Mouse (Mus musculus) frontal cortex, postnatal 25 days (tissue): ENCODE measurements at regions not wholly inside any gene's neighbourhood (a gene's known extent, or its start where the extent isn't known, plus 50 kb on each side); places are given as distances from the start of the nearest gene placed in this dataset.

Experiments
- DNase-seq, 2 experiments: peaks; one replicate each; pipeline ENCODE4 v3.0.0; 2022; ENCODE audit warnings: low spot score in 2 of 2

DNA sequence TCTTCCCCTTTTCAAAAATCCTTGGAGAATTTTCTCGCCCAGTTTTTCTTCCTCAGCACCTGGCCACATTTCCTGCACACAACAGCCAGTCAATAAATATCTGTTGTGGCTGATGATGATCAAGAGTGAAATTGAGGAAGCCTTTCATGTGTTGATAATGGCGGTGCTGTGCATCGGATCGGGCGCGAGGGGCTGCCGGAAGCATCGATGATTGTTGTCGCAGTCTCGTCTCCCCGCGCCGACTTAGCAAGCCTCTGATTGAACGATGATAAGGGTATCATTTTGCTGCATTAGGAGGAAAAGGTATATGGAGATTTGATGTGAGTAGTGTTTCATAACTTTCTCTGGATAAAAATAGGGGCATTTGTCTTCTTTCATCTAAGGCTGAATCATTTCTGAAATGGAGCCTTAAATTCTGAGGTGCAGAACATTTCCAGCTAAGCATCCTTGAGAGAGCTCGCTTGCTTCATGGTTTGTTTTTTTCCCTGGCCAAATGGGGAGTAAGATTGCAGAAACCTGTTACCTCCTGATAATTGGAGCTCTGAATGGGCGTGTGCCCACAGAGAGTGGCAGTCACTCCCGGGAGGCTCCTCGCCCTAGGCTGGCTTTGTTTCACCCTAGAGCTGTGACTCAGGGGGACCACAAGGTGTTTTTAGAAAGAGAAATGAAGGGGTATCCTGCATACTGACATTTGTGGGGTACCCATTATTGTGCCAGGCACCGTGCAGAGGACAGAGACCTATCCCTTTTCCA is 94.8 kb upstream of the Podxl start:
- DNase-seq = no peak

DNA sequence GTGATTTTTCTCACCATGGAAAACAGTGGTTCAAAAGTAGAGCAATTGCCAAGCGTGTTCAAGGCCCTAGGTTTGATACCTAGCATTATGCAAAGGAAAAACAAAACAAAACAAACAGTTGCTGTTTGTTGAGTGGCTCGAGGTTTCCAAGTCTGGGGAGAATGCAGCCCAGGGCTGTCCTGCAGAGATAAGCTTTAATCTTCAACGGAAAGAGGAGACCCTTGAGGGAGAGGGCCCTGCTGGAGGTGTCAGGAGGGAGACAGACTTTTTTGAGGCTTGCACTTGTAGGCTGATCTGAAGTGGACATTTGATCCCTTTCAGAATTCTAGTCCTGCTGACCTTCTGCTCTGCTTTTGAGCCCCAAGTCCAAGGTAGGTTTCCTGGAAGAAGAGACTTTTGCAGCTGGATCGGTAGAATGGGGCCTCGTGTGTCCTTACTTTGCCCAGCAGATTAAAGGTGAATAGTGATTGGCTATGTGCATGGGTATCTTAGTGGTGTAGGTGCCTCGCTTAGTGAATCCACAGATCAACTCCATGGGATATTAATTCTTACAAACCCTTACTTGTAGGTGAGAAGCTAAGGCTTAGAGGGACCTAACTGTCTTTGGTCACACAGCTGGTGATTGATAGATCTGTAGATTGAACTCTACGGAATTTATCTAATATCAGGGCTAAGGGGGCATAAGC is 87.2 kb upstream of the Podxl start:
- DNase-seq = no peak

DNA sequence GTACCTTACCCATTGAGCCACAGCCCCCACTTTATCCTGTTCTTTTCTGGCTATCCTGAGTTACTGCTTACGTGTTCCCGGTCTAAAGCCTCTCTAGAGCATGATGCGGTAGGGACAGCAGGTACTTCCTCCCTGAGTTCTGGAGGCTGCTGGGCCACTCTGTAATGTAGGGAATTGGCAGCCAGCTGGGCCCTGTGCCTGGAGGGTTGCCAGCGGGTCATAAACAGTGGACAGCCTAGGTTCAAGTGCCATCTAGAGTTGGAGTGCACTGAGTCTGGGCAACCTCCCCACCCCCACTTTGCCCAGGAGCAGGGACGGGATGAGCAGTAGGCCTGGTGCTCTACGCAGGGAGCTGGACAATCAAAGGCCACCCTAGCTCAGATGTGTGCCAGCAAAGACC is 81.5 kb upstream of the Podxl start:
- no peak for DNase-seq

DNA sequence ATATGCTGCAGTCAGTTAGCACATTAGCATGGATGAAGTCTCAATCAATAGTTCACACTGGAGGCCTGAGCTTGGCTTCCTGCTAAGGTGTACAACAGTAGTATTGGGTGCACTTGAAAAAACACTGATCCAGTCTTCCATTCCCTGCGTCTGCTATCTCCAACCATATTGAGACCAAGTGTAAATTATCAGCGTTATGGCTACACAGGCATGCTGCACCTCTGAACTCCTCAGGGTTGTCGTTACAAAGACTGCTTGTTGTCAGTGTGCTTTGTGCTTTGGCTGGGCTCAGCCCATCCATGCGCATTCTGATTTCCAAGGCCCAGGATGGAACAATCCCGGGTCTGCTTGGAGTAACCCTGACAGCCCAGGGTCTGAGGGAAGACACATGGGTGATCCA is 80.7 kb upstream of the Podxl start:
- DNase-seq = no peak

DNA sequence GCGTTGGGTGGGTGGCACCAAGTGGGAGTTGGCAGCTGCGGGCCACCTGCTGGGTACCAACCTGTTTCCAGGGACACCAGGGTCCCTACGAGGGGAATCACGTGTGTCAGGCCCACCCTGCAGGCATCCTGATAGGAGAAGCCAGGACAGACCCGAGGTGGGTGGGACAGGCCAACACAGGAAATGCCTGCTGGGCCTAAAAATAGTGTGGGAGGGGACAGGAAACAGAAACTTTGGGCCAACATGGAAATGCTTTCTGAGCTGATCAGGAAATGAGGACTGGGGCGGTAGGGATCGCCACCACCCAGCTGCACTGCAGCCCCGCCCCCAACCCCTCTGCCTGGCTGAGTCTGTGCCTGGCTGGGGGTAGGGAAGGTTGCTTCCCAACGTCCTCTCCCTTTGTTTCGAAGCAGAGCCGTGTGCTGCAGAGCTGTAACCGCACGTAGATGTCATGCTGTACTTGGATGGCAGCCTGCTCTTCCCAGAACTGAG is 78.7 kb upstream of the Podxl start:
- DNase-seq = no peak

GRCm38 (mm10) chr6:31640745-31641144 is 77.0 kb upstream of the Podxl start:
- no peak for DNase-seq

- peak; percentile 62 to 64 for DNase-seq
These were observed 75.7 kb upstream of the Podxl start for GRCm38 (mm10) chr6:31639460-31639859.

DNA sequence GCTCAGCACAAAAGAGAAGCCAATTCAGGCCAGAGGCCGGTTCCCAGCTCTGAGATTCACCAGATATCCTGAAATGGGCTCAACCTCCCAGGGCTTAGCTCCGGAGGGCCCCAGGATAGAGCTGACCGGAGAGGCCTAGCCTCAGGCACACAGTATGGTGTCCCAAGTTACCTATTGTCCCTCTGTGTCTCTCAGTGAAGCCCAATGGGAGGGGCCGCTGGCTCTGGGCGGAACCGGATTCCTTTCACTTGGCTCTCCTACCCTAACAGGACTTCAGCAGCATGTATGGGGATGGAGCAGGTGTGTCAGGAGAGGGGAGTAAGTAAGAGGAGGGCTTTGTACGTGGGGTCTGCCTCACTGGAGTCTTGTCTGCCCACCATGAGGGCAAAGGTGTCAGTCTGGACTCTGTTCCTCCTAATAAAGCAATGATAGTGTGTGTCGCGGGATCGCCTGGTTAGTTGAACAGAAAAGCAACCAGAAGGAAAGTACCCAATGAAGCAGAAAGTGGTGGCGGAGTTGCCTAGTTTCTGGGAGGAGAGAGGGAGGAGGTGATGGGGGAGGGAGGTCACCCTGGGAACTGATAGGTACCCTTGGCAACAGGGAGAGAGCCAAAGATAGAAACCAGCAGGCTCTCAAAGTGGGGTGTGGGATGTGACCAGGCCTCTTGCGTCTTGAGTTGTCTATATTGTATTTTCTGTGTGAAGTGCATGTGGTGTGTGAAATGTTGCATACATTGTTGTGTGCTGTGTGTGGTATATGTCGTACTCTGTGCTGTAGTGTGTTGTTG is 74.8 kb upstream of the Podxl start:
- no peak for DNase-seq

GRCm38 (mm10) chr6:31637371-31638052 is 73.7 kb upstream of the Podxl start:
- no peak for DNase-seq

GRCm38 (mm10) chr6:31636954-31637353 is 73.2 kb upstream of the Podxl start:
- DNase-seq = no peak

- no peak for DNase-seq
These were observed 68.7 kb upstream of the Podxl start for GRCm38 (mm10) chr6:31632485-31632884.

- no peak for DNase-seq
These were observed 66.2 kb upstream of the Podxl start for GRCm38 (mm10) chr6:31630009-31630408.

- DNase-seq = no peak
These were observed 64.1 kb upstream of the Podxl start for GRCm38 (mm10) chr6:31627912-31628311.

DNA sequence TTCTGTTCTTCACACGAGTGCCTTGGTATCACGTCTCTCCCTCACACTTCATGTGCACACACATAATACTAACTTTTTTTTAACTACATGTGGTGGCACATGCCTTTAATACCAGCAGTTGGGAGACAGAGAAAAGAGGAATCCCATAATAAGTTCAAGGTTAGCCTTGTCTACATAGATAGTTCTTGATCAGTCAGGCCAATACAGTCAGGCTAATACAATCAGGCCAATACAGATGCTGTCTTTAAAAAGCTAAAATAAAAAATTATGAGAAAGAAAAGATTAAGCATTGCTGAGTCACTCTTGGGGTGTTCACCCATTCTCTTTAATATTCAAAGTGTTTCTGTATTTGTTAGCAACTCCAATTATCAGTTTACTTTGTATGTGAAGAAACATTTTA is 61.3 kb upstream of the Podxl start:
- DNase-seq = no peak

DNA sequence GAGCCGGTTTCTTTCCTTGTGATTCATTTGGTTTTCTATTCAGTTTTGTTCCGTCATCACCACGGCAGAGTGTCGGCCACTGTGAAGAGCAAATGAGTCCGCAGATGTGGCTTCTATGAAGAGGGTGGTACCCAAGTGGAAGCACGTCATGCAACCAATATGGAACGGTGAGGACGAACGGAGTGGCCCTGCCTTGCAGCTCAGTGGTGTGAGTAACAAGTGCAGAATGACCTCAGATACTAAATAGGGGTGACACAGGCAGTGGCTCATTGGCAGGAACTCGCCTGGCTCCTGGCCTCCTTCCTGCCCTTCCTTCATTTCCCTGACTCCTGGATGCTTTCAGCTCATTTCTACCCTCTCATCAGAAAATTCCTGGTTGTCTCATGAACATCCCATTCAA is 60.6 kb upstream of the Podxl start:
- no peak for DNase-seq

GRCm38 (mm10) chr6:31621023-31621422 is 57.2 kb upstream of the Podxl start:
- no peak for DNase-seq

DNA sequence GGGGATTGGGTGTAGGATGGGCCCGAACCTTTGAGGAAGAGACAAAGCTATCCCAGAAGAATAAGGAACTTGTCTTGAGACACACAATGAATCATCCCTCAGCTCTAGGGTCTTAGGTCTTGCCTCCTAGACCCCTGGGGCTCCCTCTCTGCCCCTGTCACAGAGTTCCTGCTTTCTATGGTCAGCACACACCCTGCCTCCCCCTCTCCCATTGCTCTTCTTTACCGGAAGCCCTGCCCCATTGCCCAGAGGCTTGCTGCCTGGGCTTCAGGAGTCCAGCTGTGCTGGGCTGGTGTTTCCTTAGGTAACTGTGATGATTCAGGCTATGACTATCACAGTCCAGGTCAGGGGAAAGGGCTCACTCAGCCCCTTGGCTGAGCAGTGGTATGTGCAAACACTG is 55.1 kb upstream of the Podxl start:
- no peak for DNase-seq

DNA sequence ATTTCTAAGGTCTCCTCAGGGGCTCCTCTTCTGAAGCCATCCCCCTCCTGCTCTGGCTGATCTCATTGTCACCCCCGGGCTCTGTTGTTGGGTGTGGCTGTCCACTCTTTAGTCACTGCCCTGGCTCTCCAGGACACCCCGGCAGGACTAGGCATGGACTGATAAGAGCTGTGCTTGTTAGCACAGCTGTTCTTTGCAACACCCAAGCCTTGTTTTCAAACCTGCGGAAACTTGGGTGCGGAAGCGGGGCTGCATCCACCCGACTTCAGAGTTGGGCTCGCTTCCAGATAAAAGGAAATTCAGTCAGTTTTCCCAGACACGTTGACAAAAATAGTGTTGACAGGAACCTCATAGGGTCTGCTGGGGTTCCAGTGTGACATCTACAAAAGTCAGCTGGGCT is 53.6 kb upstream of the Podxl start:
- DNase-seq = no peak

GRCm38 (mm10) chr6:31615426-31615970 is 51.7 kb upstream of the Podxl start:
- DNase-seq = no peak

DNA sequence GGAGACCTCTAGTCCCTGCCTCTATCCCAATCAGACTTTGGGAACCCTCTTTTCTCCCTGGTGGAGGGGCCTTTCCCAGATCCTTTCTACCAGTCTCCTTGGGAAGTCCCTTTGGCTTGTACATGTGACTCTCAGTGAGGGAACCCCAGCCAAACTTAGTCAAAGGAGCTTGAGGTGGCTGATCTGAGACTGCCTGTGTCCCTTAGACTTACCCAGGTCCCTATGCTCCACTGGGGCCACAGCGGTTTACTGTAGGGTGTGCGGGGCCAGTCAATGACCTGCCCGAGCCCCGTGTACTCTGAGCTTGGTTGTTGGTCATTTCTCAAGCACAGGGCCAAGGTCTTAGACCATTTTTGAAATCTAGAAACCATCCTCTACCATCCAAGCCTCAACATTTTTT is 50.8 kb upstream of the Podxl start:
- no peak for DNase-seq

DNA sequence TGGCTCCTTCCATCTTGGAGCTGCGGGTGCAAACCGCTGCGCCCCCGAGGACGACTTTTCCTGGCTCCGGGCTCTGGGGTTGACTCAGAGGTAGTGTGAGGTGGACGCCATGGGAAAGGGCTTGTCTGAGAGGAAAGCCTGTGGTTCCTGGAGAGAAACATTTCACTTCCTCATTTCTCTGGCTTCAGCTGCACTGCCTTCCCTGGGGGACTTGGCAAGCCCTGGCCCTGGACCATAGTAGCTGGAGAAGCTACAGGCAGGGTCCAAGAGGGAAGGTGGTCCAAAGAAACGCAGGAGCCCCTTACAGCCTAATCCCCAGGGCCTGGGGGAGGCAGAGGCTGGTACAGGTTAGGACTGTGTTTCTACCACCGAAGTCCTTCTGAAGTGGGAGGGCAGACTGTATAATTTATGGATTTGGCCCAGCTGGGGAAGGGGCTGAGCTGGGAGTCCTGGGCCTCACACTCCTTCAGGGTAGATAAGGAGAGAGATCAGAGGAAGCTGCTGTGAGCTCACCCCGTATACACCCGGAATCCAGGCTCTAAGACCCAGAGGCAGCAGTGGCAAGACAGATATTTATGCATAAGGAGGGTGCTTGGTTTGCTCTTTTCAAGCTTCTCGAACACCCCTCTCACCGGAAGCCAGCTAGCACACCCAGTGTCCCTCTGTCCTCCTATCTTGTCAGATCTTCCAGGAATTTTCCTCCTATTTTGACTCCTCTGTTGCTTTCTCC is 50.0 kb upstream of the Podxl start:
- no peak for DNase-seq
